Mouse (Mus musculus) heart, adult 2 months (tissue): ENCODE data around the gene Plpp7.

Experiments
- CTCF ChIP-seq: fragments of 200-600 bp; IDR thresholded peaks from 2 replicates; pipeline ENCODE4 v1.8.1; 2022; ENCODE audit warnings: antibody characterized with exemption, mild to moderate bottlenecking, moderate library complexity
- EP300 ChIP-seq: fragments of 200-500 bp; IDR thresholded peaks from 2 replicates; pipeline ENCODE4 v1.6.1; 2011; ENCODE audit warnings: low read depth, low read length, control low read depth; ENCODE audit not compliant: insufficient read depth

- TF ChIP-seq CTCF (no peak), EP300 (peak; percentile 66; the same call in 1 of the 2 replicates)
These were observed 49.3 kb upstream of the Plpp7 start for GRCm38 (mm10) chr2:32046009-32046408.
